Mouse (Mus musculus): ENCODE data around the gene Galnt17. TPM values are rescaled to one million over a fixed set of nuclear protein-coding genes. Genes with fewer than 3 reads are reported as not detected.

Galnt17 gene
- polyA plus RNA-seq, 1 experiment from 2014 or later, result 4.1 TPM

DNA sequence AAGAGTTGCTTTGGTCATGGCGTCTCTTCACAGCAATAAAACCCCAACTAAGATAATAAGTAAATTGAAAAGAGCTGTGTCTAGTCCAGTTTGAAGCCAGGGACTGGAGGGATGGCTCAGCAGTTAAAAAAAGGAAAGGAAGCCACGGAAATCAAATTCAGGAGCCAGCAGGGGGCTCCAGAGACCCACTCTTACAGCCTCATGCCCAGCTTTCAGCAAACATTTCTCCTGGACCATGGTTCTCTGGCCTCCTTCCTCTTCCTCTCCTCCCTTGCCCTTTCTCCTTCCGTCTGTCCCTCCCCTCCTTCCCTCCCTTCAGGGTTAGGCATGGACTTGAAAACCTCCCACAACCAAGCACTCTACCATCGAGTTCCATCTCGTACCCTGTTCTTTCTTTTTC, 446.0 kb downstream of the Galnt17 start:
- no peak for ATAC-seq (ENCODE audit: low read depth)
- no peak overlapping the region for H3K9ac ChIP-seq (ENCODE audit: low read depth, low read length)
- no peaks in the 10 kb centered on the region for H3K36me3 ChIP-seq (ENCODE audit: control insufficient read depth, insufficient read depth, low read length)
- no peaks in the 10 kb centered on the region for H3K27me3 ChIP-seq (replicated peaks; ENCODE audit: control insufficient read depth, insufficient read depth, low read length)
- no peak overlapping the region for H3K4me3 ChIP-seq (ENCODE audit: low read depth, low read length)
- no peak overlapping the region for H3K4me2 ChIP-seq (ENCODE audit: low read depth, low read length)
- DNase-seq (ENCODE audit: low spot score), result peak; percentile 47
- H3K9me3 ChIP-seq (ENCODE audit: control insufficient read depth, low read length), result no peaks in the 10 kb centered on the region
- WGBS, result 50% methylated on average over 5 of the region's 5 CpGs
- no peaks in the 10 kb centered on the region for H3K4me1 ChIP-seq (ENCODE audit: control insufficient read depth, insufficient read depth, low read length)
- H3K27ac ChIP-seq (replicated peaks; ENCODE audit: low read depth, low read length), result no peak overlapping the region

DNA sequence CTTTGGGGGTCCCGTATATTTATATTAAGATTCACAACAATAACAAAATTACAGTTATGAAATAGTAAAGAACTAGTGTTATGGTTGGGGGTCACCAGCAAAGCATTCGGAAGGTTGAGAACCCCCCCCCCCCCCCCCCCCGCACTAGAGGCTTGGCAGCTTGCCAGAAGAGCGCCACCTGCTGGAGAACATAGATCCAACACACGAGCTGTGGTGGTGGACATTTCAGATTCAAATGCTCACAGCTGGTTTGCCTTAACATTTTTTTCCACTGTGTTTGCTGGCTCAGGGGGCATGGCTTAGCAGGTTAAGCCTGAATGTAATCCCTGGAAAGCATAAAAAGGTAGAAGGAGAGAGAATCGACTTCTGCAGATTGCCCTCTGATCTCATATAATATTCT, 448.6 kb downstream of the Galnt17 start:
- Histone ChIP-seq H3K27me3 (replicated peaks; ENCODE audit: control insufficient read depth, insufficient read depth, low read length) (no peaks in the 10 kb centered on the region), H3K9ac (ENCODE audit: low read depth, low read length) (no peak overlapping the region), H3K4me1 (ENCODE audit: control insufficient read depth, insufficient read depth, low read length) (no peaks in the 10 kb centered on the region), H3K4me3 (ENCODE audit: low read depth, low read length) (no peak overlapping the region), H3K4me2 (ENCODE audit: low read depth, low read length) (no peak overlapping the region), H3K9me3 (ENCODE audit: control insufficient read depth, low read length) (no peaks in the 10 kb centered on the region), H3K36me3 (ENCODE audit: control insufficient read depth, insufficient read depth, low read length) (no peaks in the 10 kb centered on the region), H3K27ac (replicated peaks; ENCODE audit: low read depth, low read length) (no peak overlapping the region)
- WGBS, result 34% methylated on average over 6 of the region's 6 CpGs
- DNase-seq (ENCODE audit: low spot score) (no peak), ATAC-seq (ENCODE audit: low read depth) (no peak)

DNA sequence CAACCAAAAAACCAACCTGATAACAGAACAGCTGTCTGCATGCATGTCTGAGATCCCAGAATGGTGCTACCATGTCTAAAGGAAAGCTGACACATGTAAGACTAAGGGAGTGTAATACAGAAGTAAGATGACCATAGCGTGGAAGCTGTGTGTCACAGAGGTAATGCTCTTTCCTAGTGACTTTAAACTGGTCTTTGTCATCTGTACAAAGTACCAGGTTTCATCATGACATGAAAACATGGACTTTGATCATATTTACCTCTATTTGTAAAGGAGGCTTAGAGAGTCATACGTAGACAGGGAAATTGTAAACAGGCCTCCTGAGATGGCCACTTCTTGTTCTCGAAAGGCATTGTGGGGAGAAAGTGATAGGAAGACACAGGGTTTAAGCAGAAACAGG, 449.6 kb downstream of the Galnt17 start:
- Histone ChIP-seq H3K36me3 (ENCODE audit: control insufficient read depth, insufficient read depth, low read length) (no peaks in the 10 kb centered on the region), H3K27me3 (replicated peaks; ENCODE audit: control insufficient read depth, insufficient read depth, low read length) (no peaks in the 10 kb centered on the region), H3K27ac (replicated peaks; ENCODE audit: low read depth, low read length) (no peak overlapping the region), H3K4me1 (ENCODE audit: control insufficient read depth, insufficient read depth, low read length) (no peaks in the 10 kb centered on the region), H3K4me2 (ENCODE audit: low read depth, low read length) (no peak overlapping the region), H3K4me3 (ENCODE audit: low read depth, low read length) (no peak overlapping the region), H3K9me3 (ENCODE audit: control insufficient read depth, low read length) (no peaks in the 10 kb centered on the region), H3K9ac (ENCODE audit: low read depth, low read length) (no peak overlapping the region)
- no peak for DNase-seq (ENCODE audit: low spot score)
- ATAC-seq (ENCODE audit: low read depth), result no peak
- 74% methylated on average over 3 of the region's 3 CpGs for WGBS

DNA sequence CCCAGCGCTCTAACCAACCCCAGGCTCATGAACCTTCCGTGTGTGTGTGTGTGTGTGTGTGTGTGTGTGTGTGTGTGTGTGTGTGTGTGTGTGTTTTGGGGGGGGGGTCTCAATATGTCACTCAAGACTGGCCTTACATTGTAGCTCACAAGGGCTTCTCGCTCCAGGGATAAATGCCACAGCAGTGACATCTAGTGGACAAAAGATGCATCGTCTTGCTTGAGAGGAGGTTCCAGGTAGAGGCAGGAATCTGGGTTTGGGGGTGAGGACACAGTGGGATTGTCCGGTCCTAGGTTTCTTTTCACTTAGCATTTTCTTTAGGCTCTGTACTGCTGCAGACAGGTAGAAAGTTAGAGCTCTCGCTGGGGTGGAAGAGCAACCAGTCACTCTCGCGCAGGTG, 450.1 kb downstream of the Galnt17 start:
- Histone ChIP-seq H3K27me3 (replicated peaks; ENCODE audit: control insufficient read depth, insufficient read depth, low read length) (no peaks in the 10 kb centered on the region), H3K4me3 (ENCODE audit: low read depth, low read length) (no peak overlapping the region), H3K27ac (replicated peaks; ENCODE audit: low read depth, low read length) (no peak overlapping the region), H3K9me3 (ENCODE audit: control insufficient read depth, low read length) (no peaks in the 10 kb centered on the region), H3K9ac (ENCODE audit: low read depth, low read length) (no peak overlapping the region), H3K4me1 (ENCODE audit: control insufficient read depth, insufficient read depth, low read length) (no peaks in the 10 kb centered on the region), H3K36me3 (ENCODE audit: control insufficient read depth, insufficient read depth, low read length) (no peaks in the 10 kb centered on the region), H3K4me2 (ENCODE audit: low read depth, low read length) (no peak overlapping the region)
- no peak for ATAC-seq (ENCODE audit: low read depth)
- peak; percentile 63 for DNase-seq (ENCODE audit: low spot score)
- 15% methylated on average over 8 of the region's 8 CpGs for WGBS

DNA sequence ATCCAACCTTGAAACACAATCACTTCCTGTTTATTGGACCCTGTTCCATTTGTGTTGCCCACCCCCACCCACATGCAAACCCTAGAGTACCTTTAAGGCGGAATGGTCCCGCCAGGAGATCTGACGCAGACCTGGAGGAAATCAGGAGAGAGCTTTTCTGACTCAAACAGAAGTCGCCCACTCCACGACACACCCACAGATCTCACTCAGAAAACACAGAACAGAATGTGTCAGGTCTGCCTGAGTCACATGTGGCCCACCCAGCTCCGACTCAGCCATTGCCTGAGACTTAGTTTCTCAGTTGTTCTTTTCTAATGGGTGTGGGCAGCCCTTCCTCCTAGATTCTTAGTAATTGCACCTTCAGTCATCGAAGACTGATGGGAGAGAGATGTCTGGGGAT, 453.9 kb downstream of the Galnt17 start:
- H3K4me3 ChIP-seq (ENCODE audit: low read depth, low read length), result no peak overlapping the region
- no peaks in the 10 kb centered on the region for H3K36me3 ChIP-seq (ENCODE audit: control insufficient read depth, insufficient read depth, low read length)
- no peak for DNase-seq (ENCODE audit: low spot score)
- no peaks in the 10 kb centered on the region for H3K4me1 ChIP-seq (ENCODE audit: control insufficient read depth, insufficient read depth, low read length)
- H3K27me3 ChIP-seq (replicated peaks; ENCODE audit: control insufficient read depth, insufficient read depth, low read length), result no peaks in the 10 kb centered on the region
- H3K9me3 ChIP-seq (ENCODE audit: control insufficient read depth, low read length), result no peaks in the 10 kb centered on the region
- H3K27ac ChIP-seq (replicated peaks; ENCODE audit: low read depth, low read length), result no peak overlapping the region
- WGBS, result 74% methylated on average over 7 of the region's 7 CpGs
- no peak overlapping the region for H3K9ac ChIP-seq (ENCODE audit: low read depth, low read length)
- ATAC-seq (ENCODE audit: low read depth), result no peak
- H3K4me2 ChIP-seq (ENCODE audit: low read depth, low read length), result no peak overlapping the region

DNA sequence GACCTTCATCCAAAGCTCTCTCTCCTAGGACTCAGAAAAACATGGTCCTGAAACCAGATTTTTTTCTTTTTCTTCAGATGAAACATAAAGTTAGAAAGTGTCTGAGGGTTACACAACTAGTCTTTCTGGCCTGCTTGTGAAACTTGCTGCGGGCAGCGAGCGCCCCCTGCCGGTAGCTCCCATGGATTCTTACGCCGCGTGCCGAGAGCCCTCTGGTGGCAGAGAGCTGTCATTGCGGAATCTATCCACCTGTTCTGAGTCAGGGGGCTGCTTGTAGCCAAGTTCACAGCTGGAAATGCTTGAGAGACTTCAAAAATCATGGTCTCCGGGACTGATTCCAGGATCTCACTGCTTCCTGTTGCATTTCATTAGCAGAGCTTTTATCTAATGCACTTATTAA, 454.9 kb downstream of the Galnt17 start:
- DNase-seq (ENCODE audit: low spot score) (peak; percentile 87), ATAC-seq (ENCODE audit: low read depth) (peak; percentile 51; the same call in 1 of the 2 replicates)
- no peaks in the 10 kb centered on the region for H3K27me3 ChIP-seq (replicated peaks; ENCODE audit: control insufficient read depth, insufficient read depth, low read length)
- no peaks in the 10 kb centered on the region for H3K36me3 ChIP-seq (ENCODE audit: control insufficient read depth, insufficient read depth, low read length)
- WGBS, result under 1% methylated on average over 10 of the region's 10 CpGs
- no peak overlapping the region for H3K4me3 ChIP-seq (ENCODE audit: low read depth, low read length)
- H3K4me1 ChIP-seq (ENCODE audit: control insufficient read depth, insufficient read depth, low read length), result no peaks in the 10 kb centered on the region
- H3K27ac ChIP-seq (replicated peaks; ENCODE audit: low read depth, low read length), result no peak overlapping the region
- no peak overlapping the region for H3K4me2 ChIP-seq (ENCODE audit: low read depth, low read length)
- no peak overlapping the region for H3K9ac ChIP-seq (ENCODE audit: low read depth, low read length)
- no peaks in the 10 kb centered on the region for H3K9me3 ChIP-seq (ENCODE audit: control insufficient read depth, low read length)

DNA sequence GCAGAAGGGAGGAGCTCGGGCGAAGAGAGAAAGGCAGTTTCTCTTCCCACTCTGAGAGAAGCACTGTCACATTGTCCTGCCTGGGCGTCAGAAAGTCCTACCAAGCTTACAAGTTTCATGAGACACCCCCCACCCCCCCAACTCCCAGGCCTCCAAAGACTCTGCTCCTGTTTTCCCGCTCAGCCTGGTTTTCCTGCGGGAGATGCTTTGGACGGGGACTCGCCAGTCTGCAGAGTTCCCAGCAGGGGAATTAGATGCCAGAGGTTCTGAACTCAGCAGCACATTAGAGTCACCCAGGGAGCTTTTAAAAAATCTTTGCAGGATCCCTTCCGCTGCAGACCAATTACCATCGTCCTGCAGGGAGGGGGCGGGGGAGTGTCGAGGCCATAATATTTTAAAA, 456.1 kb downstream of the Galnt17 start:
- ATAC-seq (ENCODE audit: low read depth) (no peak), DNase-seq (ENCODE audit: low spot score) (peak; percentile 26)
- H3K4me3 ChIP-seq (ENCODE audit: low read depth, low read length), result peak overlapping the region; percentile 21; the same call in 1 of the 2 replicates
- H3K27me3 ChIP-seq (replicated peaks; ENCODE audit: control insufficient read depth, insufficient read depth, low read length), result no peaks in the 10 kb centered on the region
- H3K4me1 ChIP-seq (ENCODE audit: control insufficient read depth, insufficient read depth, low read length), result no peaks in the 10 kb centered on the region
- 11% methylated on average over 10 of the region's 11 CpGs for WGBS
- no peak overlapping the region for H3K27ac ChIP-seq (replicated peaks; ENCODE audit: low read depth, low read length)
- peak overlapping the region; percentile 52 for H3K4me2 ChIP-seq (ENCODE audit: low read depth, low read length)
- no peaks in the 10 kb centered on the region for H3K9me3 ChIP-seq (ENCODE audit: control insufficient read depth, low read length)
- peak overlapping the region; percentile 53; the same call in 1 of the 2 replicates for H3K9ac ChIP-seq (ENCODE audit: low read depth, low read length)
- no peaks in the 10 kb centered on the region for H3K36me3 ChIP-seq (ENCODE audit: control insufficient read depth, insufficient read depth, low read length)

DNA sequence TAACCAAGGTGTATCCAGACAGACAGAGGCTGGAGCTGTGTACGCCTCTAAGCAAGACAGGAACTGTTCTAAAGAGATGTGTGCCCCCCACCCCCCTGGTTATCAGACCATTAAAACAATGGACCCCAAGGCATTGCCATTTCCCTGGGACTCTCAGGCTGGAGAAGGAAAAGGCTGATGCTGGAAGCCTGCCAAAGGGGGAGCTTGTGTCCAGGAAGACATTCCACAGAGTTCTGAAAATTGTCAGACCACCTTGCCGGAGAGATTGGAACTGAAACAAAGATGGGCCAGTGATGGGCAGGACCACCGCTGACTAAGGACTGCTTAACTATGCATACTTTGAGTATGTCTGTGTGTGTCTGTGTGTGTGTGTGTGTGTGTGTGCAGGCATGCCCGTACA, 458.7 kb downstream of the Galnt17 start:
- Histone ChIP-seq H3K4me1 (ENCODE audit: control insufficient read depth, insufficient read depth, low read length) (no peaks in the 10 kb centered on the region), H3K9ac (ENCODE audit: low read depth, low read length) (no peak overlapping the region), H3K27ac (replicated peaks; ENCODE audit: low read depth, low read length) (no peak overlapping the region), H3K36me3 (ENCODE audit: control insufficient read depth, insufficient read depth, low read length) (no peaks in the 10 kb centered on the region), H3K4me3 (ENCODE audit: low read depth, low read length) (no peak overlapping the region), H3K9me3 (ENCODE audit: control insufficient read depth, low read length) (no peaks in the 10 kb centered on the region), H3K27me3 (replicated peaks; ENCODE audit: control insufficient read depth, insufficient read depth, low read length) (no peaks in the 10 kb centered on the region), H3K4me2 (ENCODE audit: low read depth, low read length) (no peak overlapping the region)
- WGBS, result 54% methylated on average over 4 of the region's 4 CpGs
- DNase-seq (ENCODE audit: low spot score), result peak; percentile 30
- ATAC-seq (ENCODE audit: low read depth), result no peak

DNA sequence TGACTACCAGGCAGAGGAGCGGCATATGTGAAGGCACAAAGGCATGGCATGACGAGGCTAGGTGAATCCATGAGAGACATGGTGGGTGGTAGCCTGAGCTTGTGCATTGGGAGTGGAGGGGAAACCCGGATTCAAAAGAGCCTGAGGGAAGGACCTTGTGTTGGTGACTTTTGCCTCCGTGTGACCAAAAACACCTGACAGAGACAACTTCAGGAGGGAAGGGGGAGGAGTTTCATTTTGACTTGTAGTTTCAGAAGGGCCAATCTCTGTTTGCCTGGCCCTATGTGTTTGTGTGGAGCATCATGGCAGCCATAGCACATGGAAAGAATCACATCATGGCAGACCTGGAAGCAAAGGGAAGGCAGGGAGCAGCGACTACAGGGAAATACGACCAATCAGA, 459.7 kb downstream of the Galnt17 start:
- Histone ChIP-seq H3K9ac (ENCODE audit: low read depth, low read length) (no peak overlapping the region), H3K27ac (replicated peaks; ENCODE audit: low read depth, low read length) (no peak overlapping the region), H3K36me3 (ENCODE audit: control insufficient read depth, insufficient read depth, low read length) (no peaks in the 10 kb centered on the region), H3K27me3 (replicated peaks; ENCODE audit: control insufficient read depth, insufficient read depth, low read length) (no peaks in the 10 kb centered on the region), H3K4me2 (ENCODE audit: low read depth, low read length) (no peak overlapping the region), H3K4me3 (ENCODE audit: low read depth, low read length) (no peak overlapping the region), H3K9me3 (ENCODE audit: control insufficient read depth, low read length) (no peaks in the 10 kb centered on the region), H3K4me1 (ENCODE audit: control insufficient read depth, insufficient read depth, low read length) (no peaks in the 10 kb centered on the region)
- DNase-seq (ENCODE audit: low spot score), result no peak
- WGBS, result 82% methylated on average over 6 of the region's 6 CpGs
- ATAC-seq (ENCODE audit: low read depth), result no peak

All from embryonic facial prominence, embryonic 14.5 days (tissue).